Mouse (Mus musculus) c-Kit-negative CD71-positive TER-119-positive erythroid progenitor cells, embryonic 14.5 days (primary cell): ENCODE results near the gene Ern1.
"Not testable (repeated sequence)": the region's sequence is repeated elsewhere in the genome, so short reads cannot be mapped to it uniquely, and the experiment has no call there.

ENCODE experiments used
- DNase-seq: peaks from one replicate; pipeline ENCODE4 v3.0.0-alpha.2; 2013; ENCODE audit warnings: low read depth, low spot score

Gene Ern1

GRCm38 (mm10) chr11:106437039-106437438 lies 50.6 kb downstream of the Ern1 start:
- no peak for DNase-seq

- DNase-seq: no peak
Measured at GRCm38 (mm10) chr11:106430392-106430791, 57.3 kb downstream of the Ern1 start.

GRCm38 (mm10) chr11:106429689-106430088 lies 58.0 kb downstream of the Ern1 start:
- DNase-seq: no peak

- DNase-seq: no peak
Measured at GRCm38 (mm10) chr11:106428556-106428955, 59.1 kb downstream of the Ern1 start.

GRCm38 (mm10) chr11:106428106-106428505 lies 59.5 kb downstream of the Ern1 start:
- no peak for DNase-seq

GRCm38 (mm10) chr11:106426447-106426846 lies 61.2 kb downstream of the Ern1 start:
- no peak for DNase-seq

DNA sequence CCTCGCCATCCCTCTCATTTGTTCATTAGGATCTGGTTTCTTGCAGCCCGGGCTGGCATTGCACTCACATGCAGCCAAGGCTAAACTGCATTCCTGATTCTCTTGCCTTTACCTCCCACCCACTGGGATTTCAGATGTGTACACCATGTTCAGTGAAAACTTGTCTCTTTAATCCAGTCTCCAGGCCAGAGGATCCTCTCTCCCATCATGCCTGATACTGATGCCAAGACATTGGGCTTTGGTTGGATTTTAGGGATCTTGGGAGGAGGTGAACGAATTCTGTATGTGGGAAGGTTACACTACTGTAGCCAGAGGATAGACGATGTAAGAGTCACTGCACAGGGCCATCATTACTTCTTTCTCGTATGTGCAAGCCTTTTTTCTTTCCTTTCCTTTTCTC lies 62.5 kb downstream of the Ern1 start:
- DNase-seq: no peak

DNA sequence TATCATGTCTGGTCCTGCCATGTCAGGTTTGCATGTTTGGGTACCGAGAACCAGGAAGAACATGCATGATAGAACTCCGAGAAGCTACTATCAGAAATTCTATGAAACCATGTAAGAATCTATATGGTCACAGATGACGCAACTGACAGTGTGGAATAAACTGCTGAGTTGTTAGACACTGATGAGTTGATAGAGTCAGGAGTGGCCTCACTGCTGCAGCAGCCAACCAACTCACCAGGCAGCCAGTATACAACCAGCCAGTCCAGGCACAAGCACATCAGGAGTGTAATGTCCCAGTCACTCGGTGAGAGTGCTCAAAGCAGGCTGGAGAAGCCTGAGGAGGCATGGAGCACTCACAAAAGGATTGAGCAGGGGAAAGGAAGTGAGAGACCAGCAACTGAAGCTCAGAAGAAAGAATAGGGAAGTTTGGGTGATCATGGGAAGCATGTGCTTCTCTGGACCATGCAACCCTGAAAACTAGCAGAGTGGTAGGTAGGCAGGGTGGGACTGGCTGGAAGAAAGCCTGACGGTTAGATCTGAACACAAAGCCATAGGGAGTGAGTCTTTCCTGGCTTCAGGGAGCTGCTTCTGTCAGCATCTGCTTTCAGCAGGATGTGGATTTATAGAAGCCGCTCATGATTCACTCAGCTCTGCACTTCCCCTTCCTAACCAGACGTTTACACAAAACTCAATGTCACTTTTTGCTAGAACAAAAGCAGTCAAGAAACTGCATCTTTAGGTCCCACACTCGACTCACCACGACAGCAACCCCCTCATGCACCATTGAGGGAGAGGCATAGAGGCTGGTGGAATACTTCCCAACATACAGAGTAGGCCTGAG lies 68.2 kb downstream of the Ern1 start:
- DNase-seq: no peak

DNA sequence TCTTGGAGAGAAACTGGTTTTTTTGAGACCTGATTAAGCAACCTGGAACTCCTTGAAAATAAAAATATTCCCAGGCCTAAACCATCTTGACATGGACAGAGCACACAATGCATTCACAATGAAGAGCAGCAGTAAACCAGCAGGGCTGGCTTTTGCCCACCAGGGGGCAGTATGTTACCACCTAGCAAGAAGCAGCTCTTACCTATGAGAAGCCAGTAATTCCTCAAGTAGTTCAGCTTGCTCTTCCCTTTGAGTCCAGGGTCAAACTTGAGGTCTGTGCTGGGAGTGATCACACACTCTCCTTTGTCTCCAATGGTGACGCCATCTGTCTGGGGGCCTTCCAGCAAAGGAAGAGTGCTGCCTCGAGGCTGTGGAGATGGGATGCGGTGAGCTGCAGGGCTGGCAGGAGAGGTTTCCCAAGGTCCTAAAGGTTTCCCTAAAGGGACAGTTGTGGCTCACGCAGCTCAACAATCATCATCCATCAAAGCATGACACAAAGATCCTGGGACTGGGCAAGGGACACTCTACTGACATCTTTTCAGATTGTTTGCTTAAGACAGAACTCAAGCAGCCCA lies 68.9 kb downstream of the Ern1 start:
- peak; percentile 73 for DNase-seq

- no peak for DNase-seq
Measured at GRCm38 (mm10) chr11:106417860-106418259, 69.8 kb downstream of the Ern1 start.

- DNase-seq: no peak
Measured at GRCm38 (mm10) chr11:106416331-106416730, 71.3 kb downstream of the Ern1 start.

DNA sequence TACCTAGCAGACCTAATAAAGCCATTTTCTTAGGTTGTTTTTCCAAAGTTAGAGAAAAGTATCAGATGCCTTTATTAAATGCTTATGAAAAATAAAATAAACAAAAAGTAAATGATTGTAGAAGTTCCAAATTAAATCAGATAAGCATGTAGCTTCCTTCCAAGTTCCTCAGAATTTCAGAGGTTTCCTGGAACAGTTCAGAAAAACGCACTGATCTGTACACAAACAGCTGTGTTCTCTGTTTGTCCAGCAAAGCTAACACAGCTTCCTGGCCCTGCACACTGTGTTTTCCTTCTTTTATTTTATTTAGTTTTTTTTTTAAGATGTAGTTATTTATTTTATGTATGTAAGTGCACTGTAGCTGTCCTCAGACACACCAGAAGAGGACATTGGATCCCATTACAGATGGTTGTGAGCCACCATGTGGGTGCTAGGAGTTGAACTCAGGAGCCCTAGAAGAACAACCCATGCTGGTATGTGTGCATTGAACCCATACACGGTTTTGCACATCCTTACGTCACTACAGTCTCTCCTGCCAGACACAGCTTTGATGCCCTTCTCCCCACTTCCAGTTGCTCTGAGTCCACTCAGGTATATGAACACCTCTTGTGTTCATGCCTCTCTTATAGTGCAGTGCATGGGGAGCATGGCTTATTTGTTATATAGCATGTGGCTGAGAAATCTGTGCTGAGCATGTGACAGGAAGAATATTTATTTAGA lies 74.9 kb downstream of the Ern1 start:
- no peak for DNase-seq

DNA sequence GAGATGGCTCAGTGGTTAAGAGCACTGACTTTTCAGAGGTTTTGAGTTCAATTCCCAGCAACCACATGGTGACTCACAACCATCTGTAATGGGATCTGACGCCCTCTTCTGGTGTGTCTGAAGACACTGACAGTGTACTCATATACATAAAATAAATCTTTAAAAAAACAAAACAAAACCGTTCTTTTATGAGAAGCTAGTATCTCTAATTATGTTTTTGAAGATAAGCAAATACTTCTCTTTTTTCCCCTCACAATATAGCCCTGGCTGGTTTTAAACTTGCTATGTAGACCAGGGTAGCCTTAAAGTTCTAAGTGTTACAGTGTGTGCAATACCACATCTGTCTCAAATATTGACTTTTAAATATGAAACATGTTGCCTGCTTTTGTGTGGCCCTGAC lies 76.5 kb downstream of the Ern1 start:
- DNase-seq: no peak

DNA sequence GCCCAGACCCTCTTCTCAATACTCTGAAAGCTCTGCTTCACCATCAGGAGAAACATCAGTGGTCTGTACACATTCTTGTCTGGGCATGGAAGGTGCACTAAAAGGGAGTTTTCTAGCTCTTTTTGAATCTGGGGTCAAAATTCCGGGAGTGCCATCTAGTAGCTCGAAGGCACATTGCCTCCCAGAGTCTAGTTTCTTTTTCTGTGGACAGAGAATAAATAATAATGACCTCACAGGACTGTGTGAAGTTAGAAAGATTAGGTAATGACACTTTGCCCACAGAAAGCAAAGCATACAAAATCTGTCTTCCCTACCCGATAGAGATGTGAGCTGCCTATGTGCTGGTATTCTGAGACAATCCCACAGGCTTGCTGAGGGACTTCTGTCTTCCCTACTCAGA lies 77.1 kb downstream of the Ern1 start:
- no peak for DNase-seq

DNA sequence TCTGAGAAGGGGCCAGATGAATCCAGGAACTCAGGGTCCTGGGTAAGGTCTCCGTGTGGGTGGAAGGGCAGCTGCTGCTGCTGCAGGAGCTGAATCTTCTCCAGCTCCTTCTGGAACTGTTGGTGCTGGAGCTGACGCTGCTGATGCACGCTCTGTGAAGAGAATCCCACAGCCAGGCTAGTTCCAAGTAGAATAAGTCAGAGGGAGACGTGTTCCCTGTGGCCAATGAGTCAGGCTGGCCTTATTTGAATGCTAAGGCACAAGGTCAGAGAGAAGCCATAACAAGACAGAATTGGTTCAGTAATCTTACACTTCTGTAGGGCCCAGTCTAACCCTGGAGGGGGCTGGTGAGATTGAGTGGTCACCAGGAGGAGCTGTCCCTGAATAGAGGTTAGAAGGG lies 77.6 kb downstream of the Ern1 start:
- DNase-seq: no peak

- no peak for DNase-seq
Measured at GRCm38 (mm10) chr11:106398481-106398880, 89.2 kb downstream of the Ern1 start.

- no peak for DNase-seq
Measured at GRCm38 (mm10) chr11:106397656-106398055, 90.0 kb downstream of the Ern1 start.

GRCm38 (mm10) chr11:106394055-106394454 lies 93.6 kb downstream of the Ern1 start:
- not testable (repeated sequence) for DNase-seq

GRCm38 (mm10) chr11:106393331-106393616 lies 94.4 kb downstream of the Ern1 start:
- DNase-seq: no peak

GRCm38 (mm10) chr11:106392597-106393330 lies 94.9 kb downstream of the Ern1 start:
- DNase-seq: peak; percentile 31

DNA sequence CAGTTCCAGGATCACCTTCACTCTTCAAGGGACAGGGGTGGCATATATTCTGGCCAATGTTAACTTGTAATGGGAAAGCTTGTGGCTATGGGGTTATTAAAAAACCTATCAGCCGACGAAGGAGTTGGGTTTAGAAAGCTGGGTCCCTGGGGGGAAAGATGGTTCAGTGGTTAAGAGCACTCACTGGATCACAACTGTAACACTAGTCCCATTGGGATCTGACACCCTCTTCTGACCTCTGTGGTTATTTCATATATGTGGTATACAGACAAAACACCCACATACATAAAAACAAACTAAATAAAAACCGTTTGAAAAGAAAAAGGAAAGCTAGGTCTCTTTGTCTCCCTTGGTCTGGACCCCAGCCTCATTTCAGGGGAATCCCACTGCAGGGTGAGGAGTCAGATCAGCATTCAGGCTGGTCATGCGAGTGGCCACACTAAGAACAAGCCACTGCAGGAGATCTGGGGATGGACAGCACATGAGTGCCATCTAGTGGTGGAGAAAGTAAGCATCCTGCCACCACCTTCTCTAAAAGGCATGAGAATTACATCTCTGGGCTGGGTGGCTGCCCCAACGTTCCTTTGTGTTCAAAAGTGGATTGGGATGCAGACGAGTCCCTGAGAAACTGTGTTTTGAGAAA lies 96.0 kb downstream of the Ern1 start:
- DNase-seq: peak; percentile 71

DNA sequence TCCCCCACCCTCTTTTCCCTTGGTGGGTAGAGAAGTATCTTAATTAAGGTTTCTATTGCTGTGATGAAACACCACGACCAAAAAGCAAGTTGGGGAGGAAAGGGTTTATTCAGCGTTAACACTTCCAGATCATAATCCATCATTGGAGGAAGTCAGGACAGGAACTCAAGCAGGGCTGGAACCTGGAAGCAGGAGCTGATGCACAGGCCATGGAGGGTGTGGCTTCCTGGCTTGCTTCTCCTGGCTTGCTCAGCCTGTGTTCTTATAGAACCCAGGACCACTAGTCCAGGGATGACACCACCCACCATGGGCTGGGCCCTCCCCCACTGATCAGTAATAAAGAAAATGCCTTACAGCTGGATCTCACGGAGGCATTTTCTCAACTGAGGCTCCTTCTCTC lies 96.9 kb downstream of the Ern1 start:
- no peak for DNase-seq
